Mouse (Mus musculus): ENCODE data around the gene Ick. TPM values are rescaled to one million over a fixed set of nuclear protein-coding genes. Genes with fewer than 3 reads are reported as not detected.
A peak's percentile ranks its signal among the peaks of the same experiment; 100 is the strongest.

Ick gene
- 8.6 TPM for polyA plus RNA-seq (2012; fragmentation: generic; extraction: Trizol)

DNA sequence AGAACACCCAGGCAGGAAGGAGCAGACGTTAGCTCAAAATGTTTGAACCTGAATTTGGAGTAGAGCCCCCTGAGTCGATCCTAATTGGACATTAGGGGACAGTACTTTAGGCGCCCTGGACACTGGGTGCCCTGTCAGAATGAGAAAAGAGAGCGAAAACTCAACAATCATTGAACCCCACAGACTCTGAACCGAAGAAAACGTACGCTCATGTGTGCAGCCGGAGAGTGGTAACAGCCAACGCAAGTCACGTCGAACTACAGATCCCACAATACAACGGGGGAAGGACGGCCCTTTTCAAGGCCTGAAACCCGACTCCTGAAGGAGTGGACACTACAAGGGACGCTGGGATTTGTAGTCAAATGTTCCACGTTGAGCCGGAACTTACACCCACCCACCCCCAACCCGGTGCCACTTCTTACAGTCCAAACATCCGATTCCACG lies at the start of gene Ick, which contains the start of gene Fbxo9:
TSS of gene Ick (plus strand) at position 397 of the 444 bp plus-strand sequence.
TSS of gene Fbxo9 (minus strand) at position 270 of the 444 bp plus-strand sequence.
- H3K79me2 ChIP-seq (ENCODE audit: control insufficient read depth, insufficient read depth) = peaks cover 28% of the 10 kb centered on the region
- peak within 1 kb of the TSS; percentile 95 for H3ac ChIP-seq (ENCODE audit: control insufficient read depth, insufficient read length)
- H3K4me3 ChIP-seq = peak within 1 kb of the TSS; percentile 79
- peak within 1 kb of the TSS; percentile 95 for H3K4me2 ChIP-seq (ENCODE audit: low read depth)
- TF ChIP-seq SRF (IDR thresholded peaks at IDR 0.05; ENCODE audit: control insufficient read depth, insufficient read length, low read depth) (peak; percentile 48), USF1 (IDR thresholded peaks at IDR 0.05; ENCODE audit: low read depth) (no peak)
- H3K36me3 ChIP-seq (ENCODE audit: control insufficient read depth, insufficient read depth) = no peaks in the 10 kb centered on the region
- no peaks in the 10 kb centered on the region for H3K27me3 ChIP-seq (ENCODE audit: control insufficient read depth, insufficient read depth, insufficient read length)

DNA sequence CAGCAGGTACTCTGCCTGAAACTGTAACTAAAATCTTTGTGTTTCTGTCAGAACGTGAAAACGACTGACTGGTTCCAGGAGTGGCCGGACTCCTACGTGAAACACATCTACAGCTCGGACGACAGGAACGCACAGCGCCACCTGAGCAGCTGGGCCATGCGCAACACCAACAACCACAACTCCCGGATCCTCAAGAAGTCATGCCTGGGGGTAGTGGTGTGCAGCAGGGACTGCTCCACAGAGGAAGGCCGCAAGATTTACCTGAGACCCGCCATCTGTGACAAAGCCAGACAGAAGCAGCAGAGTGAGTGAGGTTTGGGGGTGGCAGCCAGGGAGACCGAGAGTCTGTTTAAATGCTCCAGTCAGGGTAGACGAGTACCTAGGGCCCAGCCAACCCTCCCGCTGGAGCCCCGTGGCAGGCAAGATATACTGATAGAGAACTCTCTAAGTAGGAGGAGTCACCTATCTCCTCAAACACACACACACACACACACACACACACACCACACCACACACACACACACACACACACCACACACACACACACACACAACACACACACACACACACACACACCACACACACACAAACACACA lies 49.4 kb upstream of the Ick start:
- Histone ChIP-seq H3K4me3 (no peak overlapping the region), H3K36me3 (ENCODE audit: control insufficient read depth, insufficient read depth) (no peaks in the 10 kb centered on the region), H3K27me3 (ENCODE audit: control insufficient read depth, insufficient read depth, insufficient read length) (peaks cover 18% of the 10 kb centered on the region), H3ac (ENCODE audit: control insufficient read depth, insufficient read length) (no peak overlapping the region), H3K79me2 (ENCODE audit: control insufficient read depth, insufficient read depth) (no peaks in the 10 kb centered on the region), H3K4me2 (ENCODE audit: low read depth) (no peak overlapping the region)
- TF ChIP-seq MYOG (IDR thresholded peaks at IDR 0.05; ENCODE audit: control insufficient read depth in 1 of 3, insufficient read depth in 1 of 3, insufficient read length in 2 of 3, low read depth in 2 of 3) = no peak
- TF ChIP-seq POLR2AphosphoS2 (IDR thresholded peaks at IDR 0.05; ENCODE audit: insufficient read length, low read depth) = no peak
- TF ChIP-seq TCF12 (IDR thresholded peaks at IDR 0.05; ENCODE audit: insufficient read depth, poor library complexity, severe bottlenecking) = no peak
- no peak for TF ChIP-seq CEBPB (IDR thresholded peaks at IDR 0.05; ENCODE audit: insufficient read depth, poor library complexity, severe bottlenecking)
- no peak for TF ChIP-seq MAX (IDR thresholded peaks at IDR 0.05; ENCODE audit: low read depth)
- TF ChIP-seq POLR2A (IDR thresholded peaks at IDR 0.05; ENCODE audit: insufficient read length, low read depth) = no peak
- no peak for TF ChIP-seq E2F4 (IDR thresholded peaks at IDR 0.05; ENCODE audit: insufficient read depth)
- TF ChIP-seq TCF3 (IDR thresholded peaks at IDR 0.05; ENCODE audit: insufficient read length, low read depth) = no peak
- no peak for TF ChIP-seq MYOD1 (IDR thresholded peaks at IDR 0.05; ENCODE audit: control insufficient read depth in 1 of 3, insufficient read length in 2 of 3, low read depth in 2 of 3)
- TF ChIP-seq SRF (IDR thresholded peaks at IDR 0.05; ENCODE audit: control insufficient read depth, insufficient read length, low read depth) = no peak
- TF ChIP-seq REST (IDR thresholded peaks at IDR 0.05; ENCODE audit: insufficient read depth, insufficient read length) = no peak
- TF ChIP-seq USF1 (IDR thresholded peaks at IDR 0.05; ENCODE audit: low read depth) = no peak

DNA sequence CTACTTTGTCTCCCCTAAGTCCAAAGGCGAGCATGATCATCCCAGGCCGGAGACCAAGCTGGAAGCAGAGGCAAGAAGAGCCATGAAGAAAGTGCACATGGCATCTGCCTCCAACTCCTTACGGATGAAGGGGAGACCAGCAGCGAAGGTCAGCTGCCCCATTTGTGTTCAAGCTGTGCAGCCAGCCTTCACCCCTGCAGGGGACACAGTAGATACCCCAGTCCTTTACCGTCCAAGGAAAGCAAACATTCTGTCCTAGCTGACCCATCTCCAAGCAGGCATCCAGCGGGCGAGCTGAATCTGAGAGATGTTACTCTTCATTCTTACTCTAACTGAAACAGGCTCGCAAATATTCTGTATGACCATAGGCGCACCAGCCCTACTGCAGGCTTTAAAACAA lies 46.6 kb upstream of the Ick start:
- TF ChIP-seq E2F4 (IDR thresholded peaks at IDR 0.05; ENCODE audit: insufficient read depth) (no peak), REST (IDR thresholded peaks at IDR 0.05; ENCODE audit: insufficient read depth, insufficient read length) (no peak), TCF3 (IDR thresholded peaks at IDR 0.05; ENCODE audit: insufficient read length, low read depth) (no peak), MYOG (IDR thresholded peaks at IDR 0.05; ENCODE audit: control insufficient read depth in 1 of 3, insufficient read depth in 1 of 3, insufficient read length in 2 of 3, low read depth in 2 of 3) (no peak), CEBPB (IDR thresholded peaks at IDR 0.05; ENCODE audit: insufficient read depth, poor library complexity, severe bottlenecking) (no peak), POLR2A (IDR thresholded peaks at IDR 0.05; ENCODE audit: insufficient read length, low read depth) (no peak), SRF (IDR thresholded peaks at IDR 0.05; ENCODE audit: control insufficient read depth, insufficient read length, low read depth) (no peak), MAX (IDR thresholded peaks at IDR 0.05; ENCODE audit: low read depth) (no peak), USF1 (IDR thresholded peaks at IDR 0.05; ENCODE audit: low read depth) (no peak), MYOD1 (IDR thresholded peaks at IDR 0.05; ENCODE audit: control insufficient read depth in 1 of 3, insufficient read length in 2 of 3, low read depth in 2 of 3) (no peak), TCF12 (IDR thresholded peaks at IDR 0.05; ENCODE audit: insufficient read depth, poor library complexity, severe bottlenecking) (no peak), POLR2AphosphoS2 (IDR thresholded peaks at IDR 0.05; ENCODE audit: insufficient read length, low read depth) (no peak)
- Histone ChIP-seq H3K27me3 (ENCODE audit: control insufficient read depth, insufficient read depth, insufficient read length) (peaks cover 24% of the 10 kb centered on the region), H3ac (ENCODE audit: control insufficient read depth, insufficient read length) (no peak overlapping the region), H3K79me2 (ENCODE audit: control insufficient read depth, insufficient read depth) (no peaks in the 10 kb centered on the region), H3K4me3 (no peak overlapping the region), H3K4me2 (ENCODE audit: low read depth) (no peak overlapping the region), H3K36me3 (ENCODE audit: control insufficient read depth, insufficient read depth) (no peaks in the 10 kb centered on the region)

DNA sequence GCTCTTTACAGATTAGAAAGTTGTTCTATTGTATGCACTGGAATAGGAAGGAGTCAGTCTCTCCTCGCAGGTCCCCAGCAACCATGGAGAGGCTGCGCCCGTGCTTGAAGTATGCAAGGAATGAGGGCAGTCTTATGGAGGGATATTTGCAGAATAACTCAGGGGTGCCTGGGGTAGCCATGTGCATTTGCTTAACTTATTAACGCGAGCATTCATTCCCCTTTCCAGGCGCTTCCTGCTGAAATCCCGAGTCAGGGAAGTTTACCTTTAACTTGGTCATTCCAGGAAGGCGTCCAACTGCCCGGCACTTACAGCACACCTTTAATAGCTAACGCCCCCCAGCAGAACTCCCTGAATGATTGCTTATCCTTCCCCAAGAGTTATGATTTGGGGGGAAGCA lies 44.9 kb upstream of the Ick start:
- no peak overlapping the region for H3K4me3 ChIP-seq
- no peak overlapping the region for H3K4me2 ChIP-seq (ENCODE audit: low read depth)
- H3K36me3 ChIP-seq (ENCODE audit: control insufficient read depth, insufficient read depth) = no peaks in the 10 kb centered on the region
- no peak for TF ChIP-seq E2F4 (IDR thresholded peaks at IDR 0.05; ENCODE audit: insufficient read depth)
- TF ChIP-seq TCF3 (IDR thresholded peaks at IDR 0.05; ENCODE audit: insufficient read length, low read depth) = no peak
- TF ChIP-seq TCF12 (IDR thresholded peaks at IDR 0.05; ENCODE audit: insufficient read depth, poor library complexity, severe bottlenecking) = no peak
- no peak for TF ChIP-seq POLR2A (IDR thresholded peaks at IDR 0.05; ENCODE audit: insufficient read length, low read depth)
- TF ChIP-seq USF1 (IDR thresholded peaks at IDR 0.05; ENCODE audit: low read depth) = no peak
- no peak for TF ChIP-seq SRF (IDR thresholded peaks at IDR 0.05; ENCODE audit: control insufficient read depth, insufficient read length, low read depth)
- TF ChIP-seq POLR2AphosphoS2 (IDR thresholded peaks at IDR 0.05; ENCODE audit: insufficient read length, low read depth) = no peak
- no peak for TF ChIP-seq MAX (IDR thresholded peaks at IDR 0.05; ENCODE audit: low read depth)
- no peak for TF ChIP-seq CEBPB (IDR thresholded peaks at IDR 0.05; ENCODE audit: insufficient read depth, poor library complexity, severe bottlenecking)
- TF ChIP-seq REST (IDR thresholded peaks at IDR 0.05; ENCODE audit: insufficient read depth, insufficient read length) = no peak
- TF ChIP-seq MYOD1 (IDR thresholded peaks at IDR 0.05; ENCODE audit: control insufficient read depth in 1 of 3, insufficient read length in 2 of 3, low read depth in 2 of 3) = no peak
- TF ChIP-seq MYOG (IDR thresholded peaks at IDR 0.05; ENCODE audit: control insufficient read depth in 1 of 3, insufficient read depth in 1 of 3, insufficient read length in 2 of 3, low read depth in 2 of 3) = no peak
- H3K79me2 ChIP-seq (ENCODE audit: control insufficient read depth, insufficient read depth) = no peaks in the 10 kb centered on the region
- peaks cover 24% of the 10 kb centered on the region for H3K27me3 ChIP-seq (ENCODE audit: control insufficient read depth, insufficient read depth, insufficient read length)
- H3ac ChIP-seq (ENCODE audit: control insufficient read depth, insufficient read length) = no peak overlapping the region

Measured in myocyte (in vitro differentiated cells).